Mouse (Mus musculus): ENCODE measurements at regions not wholly inside any gene's neighbourhood (a gene's known extent, or its start where the extent isn't known, plus 50 kb on each side); places are given as distances from the start of the nearest gene placed in this dataset.

DNA sequence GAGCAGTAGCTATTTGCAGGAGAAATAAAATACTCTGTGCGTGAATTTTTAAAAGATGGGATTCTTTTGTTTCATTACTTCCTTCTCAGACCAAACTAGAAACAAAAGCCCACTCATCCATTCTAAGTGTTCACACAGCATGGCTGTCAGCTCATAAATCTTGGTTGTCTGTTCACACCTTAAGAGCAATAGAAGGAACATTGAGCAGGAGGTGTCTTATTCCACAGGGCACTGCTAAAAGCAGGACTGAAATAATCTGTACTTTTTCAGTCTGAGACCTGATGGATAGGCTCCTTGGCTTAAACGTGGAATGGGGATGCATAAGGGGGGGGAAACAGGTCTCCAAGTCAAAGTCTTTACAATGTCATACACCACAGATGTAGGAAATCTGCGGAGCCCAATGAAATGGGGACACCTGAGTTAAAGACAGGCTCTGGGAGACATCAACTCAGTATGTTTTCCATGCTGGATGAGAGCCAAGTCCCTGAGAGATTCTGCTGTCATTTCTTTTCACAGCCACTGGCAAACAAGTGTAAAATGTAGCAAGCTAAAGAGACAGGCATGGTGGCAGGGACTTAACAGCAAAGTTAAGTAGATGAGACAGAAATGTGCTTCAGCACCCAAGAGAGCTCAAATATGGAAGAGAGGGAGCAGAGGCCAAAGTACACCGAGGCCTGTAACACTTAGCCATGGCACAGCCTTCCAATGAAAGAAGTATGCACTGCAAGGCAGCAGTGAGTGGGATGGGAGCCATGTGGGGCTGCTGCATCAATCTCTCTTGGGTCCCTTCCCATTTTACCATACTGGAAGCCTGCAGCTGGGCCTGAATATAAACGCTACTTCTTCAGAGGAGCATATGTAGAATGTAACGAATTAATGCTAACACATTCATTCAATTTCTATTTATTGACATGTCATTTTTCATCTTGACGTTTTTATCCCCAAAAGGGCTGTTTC, 2492.0 kb upstream of the Gm7489 start:
- no peak for DNase-seq (ENCODE audit: low read depth)

DNA sequence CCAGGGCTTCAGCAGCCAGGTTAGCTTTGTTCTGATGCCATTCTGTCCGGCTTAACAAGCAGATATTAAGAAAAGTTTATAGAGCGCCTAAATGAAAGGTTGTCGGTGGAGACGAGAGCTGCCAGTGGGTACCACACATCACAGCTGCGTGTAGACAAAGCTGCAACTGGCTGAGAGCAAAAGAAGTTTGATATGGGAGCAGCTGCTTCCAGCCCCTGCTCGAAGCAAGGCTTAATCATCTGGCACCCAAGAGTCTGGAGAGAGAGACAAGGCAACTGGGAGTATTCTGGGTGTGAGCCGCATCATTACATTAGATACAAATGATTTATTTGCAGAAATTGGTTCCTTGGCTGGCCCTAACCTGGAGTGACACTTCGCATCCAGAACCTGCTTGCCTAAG, 2488.7 kb upstream of the Gm7489 start:
- DNase-seq (ENCODE audit: low read depth): no peak

DNA sequence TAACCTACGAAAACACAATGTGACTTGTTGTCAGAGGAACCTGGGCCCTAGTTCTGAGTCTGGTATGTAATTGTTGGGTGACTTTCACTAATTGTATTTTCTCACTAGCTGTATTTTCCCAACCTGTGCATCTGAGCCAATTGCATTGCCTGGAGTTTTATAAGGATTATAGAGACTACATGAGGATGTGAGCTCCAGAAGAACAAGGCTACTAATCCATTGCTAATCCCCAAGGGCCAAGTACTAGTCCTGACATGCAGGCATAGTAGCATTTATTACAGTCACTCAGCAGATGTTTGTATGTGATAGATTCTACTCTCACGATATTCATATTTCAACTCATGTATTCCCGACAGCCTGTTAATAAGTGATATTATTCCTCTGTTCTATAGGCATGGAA, 2481.1 kb upstream of the Gm7489 start:
- DNase-seq (ENCODE audit: low read depth): peak; percentile 68

DNA sequence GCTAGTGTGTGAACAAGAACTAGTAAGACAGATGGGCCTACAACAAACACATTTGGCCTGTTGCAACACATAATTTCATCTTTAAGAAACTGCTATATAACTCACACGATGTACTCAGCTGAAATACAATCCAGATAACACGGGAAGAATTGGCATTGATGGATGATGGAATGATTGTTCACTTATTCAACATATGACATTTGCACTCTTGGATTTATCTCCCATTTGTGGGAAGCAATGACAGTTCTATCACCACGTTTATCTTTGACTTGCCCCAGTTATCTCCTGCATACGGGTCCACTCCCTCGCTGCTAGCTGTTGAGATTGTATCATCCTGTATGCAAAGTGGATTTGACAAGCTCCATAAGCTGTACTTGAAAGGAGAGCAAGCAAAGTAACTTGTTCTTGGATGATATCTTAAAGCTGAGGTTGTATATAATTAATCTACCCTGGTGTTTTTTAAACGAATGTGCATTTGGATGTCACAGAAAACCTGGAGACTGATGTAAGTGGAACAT, 2474.9 kb upstream of the Gm7489 start:
- DNase-seq (ENCODE audit: low read depth): no peak

DNA sequence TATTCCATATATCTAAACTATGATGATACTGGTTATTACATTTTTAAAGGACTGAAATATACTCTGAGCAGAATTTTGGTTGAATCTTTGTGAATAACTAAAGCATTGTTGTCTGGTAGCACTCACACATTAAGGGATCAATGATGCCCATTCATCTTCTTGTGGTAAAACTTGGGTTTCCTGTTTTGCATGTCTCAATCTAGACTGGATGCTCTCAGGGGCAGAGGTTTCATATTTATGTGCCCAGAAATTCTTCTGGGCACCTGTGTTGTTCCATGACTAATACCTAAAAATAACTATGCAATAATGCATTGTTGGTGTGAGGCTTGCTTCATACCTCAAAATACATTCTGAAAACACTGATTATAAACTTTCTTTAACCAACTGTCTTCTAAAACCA, 2472.7 kb upstream of the Gm7489 start:
- DNase-seq (ENCODE audit: low read depth): no peak

DNA sequence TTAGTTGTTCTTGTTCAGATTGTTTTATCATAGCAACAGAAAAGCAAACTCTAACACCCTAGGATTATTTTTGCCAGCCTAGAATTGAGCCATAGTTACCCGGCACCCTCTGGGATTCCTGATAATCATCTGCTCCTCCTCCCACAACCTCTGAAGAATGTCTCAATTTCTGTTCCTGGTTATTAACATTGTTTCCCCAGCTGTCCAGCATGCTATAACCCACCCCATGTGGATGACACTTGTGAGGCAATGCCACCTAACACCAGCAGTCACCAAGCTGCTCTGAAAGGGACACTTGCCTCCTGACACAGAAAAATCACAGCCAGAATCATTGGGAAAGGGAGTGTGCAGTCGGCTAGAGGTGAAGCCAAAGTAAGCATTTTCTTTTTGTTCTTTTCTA, 2442.1 kb upstream of the Gm7489 start:
- peak; percentile 56 for DNase-seq (ENCODE audit: low read depth)

DNA sequence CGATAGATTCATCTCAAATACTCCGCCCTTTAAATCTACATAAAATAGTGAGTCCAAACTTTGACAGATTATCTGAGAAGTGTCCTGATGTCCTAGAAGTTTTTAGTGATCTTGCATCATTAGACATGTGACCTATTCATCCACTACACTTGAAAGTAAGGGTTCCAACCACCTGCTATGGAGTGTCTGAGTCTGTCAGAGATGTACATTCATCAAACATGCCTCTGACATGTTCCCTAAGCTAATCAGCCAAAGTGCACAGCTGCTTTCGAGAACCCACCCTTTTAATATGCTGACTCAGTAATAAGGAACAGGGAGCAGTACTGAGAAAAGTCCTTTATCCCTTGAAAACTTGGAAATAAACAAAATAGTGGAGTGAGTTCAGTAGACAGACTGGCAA, 2414.8 kb upstream of the Gm7489 start:
- DNase-seq (ENCODE audit: low read depth): no peak

DNA sequence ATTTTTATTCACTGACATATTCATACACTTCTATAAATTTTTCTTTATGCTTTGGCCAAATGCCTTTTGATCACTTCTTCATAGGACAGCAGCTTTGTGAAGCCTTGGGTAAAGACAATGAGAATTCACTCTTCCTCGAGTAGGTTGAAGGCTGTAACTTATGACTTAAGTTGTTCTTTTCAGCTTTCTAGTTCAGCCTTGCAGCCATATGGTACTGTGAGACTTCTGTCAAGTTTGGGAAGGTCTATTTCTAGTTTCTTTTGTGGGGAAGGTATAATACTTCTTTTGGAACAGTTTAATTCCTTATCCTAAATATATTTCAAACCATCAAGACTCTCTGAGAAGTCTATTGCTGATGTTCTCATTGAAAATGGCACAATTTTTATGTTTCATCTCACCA, 2413.6 kb upstream of the Gm7489 start:
- DNase-seq (ENCODE audit: low read depth): no peak

DNA sequence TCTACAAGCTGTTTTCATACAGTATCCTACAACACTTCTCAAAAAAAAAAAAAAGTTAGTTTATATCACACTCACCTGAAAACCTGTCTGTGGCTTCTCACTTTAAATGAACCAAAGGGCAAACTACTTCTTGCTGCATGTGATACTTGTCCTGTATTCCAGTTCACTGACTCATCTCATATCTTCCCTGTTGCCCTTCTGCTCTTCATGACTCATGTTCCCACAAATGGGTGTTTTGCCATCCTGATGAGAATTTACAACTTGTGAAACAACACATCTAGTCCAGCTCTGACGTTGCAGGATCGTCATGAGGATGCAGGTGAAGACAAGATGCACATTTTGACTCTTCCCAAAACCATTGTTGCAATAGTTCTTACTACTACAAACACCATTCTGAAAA, 2412.7 kb upstream of the Gm7489 start:
- DNase-seq (ENCODE audit: low read depth): no peak

DNA sequence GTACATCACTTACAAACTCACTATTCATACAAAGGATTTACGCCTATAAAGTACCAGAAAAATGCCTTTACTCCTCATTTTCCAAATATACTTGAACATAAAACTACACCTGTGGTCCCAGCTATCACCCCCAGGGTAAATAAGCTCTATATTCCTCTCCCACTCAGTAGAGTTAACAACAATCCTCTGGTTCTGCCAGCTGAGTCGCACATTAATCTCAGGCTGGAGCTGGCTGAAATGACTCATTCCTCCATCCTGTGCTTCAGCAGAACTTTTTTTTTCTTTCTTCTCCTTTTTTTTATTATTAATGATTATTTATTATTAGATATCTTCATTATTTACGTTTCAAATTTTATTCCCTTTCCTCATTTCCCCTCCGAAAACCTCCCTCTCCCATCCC, 2402.8 kb upstream of the Gm7489 start:
- DNase-seq (ENCODE audit: low read depth): no peak

DNA sequence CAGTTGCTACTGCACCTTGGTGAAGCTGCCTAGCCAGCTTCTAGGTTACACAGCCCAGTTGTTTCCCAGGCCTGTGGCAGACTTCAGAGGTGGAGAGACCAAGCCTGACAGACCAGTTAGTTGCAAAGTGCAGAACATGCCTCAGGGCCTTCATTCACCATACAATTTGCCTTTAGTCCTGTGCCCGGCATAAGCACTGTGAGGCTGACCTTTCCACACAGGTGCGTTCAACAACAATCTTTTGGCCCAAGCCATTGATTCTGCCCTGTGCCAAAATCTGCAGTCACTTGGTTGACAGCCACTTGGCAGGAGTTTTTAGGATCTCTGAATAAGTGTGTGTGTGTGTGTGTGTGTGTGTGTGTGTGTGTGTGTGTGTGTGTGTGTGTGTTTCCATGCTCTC, 2400.5 kb upstream of the Gm7489 start:
- peak; percentile 96 for DNase-seq (ENCODE audit: low read depth)

DNA sequence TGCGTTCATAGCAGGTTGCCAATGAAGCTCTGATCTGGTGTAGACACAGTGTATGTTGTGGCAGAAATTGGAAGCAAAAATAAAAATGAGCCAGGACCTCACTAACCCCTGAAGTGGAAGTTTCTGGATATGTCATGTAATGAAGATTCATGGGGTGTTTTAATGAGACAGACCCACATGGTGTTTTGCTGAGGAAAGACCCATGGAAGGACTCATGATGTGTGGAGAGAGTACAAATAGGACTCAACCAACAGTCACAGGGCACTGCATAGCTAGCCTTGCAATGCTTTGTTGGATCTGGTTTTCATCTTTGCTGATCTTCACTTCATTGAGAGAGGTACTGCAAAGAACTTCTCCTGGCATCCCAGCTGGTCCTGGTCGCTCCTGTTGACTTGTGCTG, 2399.2 kb upstream of the Gm7489 start:
- no peak for DNase-seq (ENCODE audit: low read depth)

DNA sequence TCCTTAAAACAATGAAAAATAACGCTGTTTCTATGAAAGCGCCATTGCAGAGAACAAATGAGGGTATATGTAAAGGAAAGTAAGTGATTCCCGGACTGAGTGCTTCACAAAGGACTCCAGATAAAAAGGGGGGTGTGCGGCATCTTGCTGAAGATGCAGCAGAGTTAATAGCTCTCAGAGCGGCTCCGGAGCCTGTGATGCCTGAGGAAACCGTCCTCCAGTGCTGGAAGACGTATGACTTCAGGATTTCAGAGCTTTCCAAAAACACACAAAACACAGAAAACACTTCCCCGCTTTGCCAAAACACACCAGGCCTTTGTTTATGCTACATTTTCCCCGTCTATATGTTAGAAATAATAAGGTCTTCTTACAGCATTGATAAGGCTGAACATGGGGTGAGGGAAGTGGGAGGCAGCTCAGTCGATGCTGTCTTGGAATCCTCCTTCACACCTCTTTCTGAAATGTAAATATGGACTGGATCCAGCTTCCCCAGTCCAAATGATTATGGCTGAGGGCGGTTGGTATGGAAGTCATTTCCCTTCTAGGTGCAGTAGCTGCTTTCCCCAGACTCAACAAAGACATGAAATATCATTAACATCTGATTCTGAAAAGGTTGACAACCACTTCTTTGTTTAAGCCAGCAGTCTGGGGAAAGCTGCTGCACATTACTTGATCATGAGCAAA, 2382.5 kb upstream of the Gm7489 start:
- no peak for DNase-seq (ENCODE audit: low read depth)

DNA sequence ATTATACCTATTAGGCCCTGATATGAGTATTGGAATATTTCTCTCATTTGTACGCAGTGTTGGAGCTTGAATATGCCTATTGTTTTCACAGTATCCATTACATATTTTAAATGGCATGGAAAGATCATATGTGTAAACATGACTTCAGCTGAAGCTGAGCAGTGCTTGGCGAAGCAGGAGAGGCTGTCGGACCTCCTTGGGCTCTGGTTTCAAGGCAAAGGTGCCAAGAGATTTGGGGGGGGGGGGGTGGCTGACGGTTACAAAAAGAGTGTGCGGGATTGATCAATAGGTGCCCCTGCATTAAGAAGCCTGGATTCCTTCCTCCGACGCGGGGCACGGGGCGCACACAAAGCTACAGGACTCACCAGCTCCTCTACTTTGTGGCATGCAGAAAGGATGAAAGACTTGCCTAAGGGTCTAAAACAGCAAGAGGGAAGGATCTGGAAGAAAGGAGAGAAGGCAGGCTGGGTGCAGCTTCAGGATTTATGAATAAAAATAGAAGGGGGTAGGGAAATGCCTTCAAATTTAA, 2381.9 kb upstream of the Gm7489 start:
- no peak for DNase-seq (ENCODE audit: low read depth)

DNA sequence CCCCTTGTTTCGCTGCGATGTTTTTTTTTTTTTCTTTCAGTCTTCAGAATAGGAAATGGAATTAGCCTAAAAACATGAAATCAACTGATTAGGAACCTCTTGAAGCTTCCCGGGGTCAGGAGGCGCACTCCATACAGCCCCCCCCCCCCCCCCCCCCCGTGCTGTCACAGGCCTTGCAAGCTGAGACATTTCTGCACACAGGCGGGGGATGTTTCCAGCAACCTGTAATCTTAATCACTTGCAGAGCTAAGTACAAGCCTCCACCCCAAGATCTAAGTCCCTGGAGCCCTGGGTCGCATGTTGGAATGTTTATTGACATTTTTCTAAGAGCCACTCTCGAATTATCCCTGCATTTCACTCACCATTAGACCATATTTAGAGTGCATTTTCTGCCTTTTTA, 2381.4 kb upstream of the Gm7489 start:
- DNase-seq (ENCODE audit: low read depth): no peak

DNA sequence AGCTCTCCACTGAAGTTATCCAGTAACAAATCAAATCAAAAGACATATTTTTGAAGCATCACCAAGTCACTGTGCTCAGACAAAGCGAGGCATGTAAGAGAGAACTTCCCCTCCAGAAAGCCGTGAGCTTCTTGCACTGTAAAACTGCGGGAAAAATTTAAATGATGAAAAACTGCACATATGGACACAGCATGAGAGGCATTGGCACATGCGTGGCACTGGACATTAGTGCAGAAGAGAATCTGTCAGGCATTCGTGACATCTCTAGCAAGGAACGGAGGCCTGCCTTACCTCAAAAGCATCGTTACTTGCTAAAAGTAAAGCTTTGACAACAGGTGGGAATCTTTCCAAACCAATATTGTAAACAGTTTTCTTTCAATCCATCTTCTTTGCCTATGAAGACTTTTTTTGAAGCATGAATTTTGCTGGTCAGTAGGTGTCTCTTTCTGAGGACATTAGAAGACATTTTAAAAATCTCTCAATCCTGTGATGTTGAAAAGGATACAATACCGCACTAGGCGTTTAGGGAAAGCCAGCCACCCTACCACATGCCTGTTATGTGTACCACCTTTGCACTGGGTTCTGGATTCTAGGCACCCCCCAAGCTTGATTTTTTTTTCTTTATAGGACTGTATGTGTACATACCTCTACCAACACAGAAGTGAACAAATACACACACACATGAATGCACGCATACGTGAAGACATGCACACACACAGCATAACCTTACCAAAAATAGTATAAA, 2380.5 kb upstream of the Gm7489 start:
- no peak for DNase-seq (ENCODE audit: low read depth)

DNA sequence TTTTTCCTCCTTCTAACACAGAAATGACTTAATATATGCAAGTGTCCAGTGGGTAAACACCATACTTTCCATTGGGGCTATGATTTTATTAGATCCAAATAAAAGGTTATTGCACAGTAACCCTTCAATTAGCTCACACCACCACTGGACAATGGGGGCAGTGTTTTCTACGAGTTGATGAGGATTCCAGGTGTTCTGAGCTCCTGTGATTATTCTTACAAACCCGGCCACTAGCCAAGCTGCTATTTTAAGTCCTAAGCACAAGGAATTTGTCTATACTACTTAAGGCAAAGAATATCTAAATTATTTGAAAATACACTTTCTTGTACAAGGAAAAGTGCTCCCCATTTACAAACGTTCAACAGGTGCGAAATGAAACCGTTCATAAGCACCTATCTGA, 2379.9 kb upstream of the Gm7489 start:
- DNase-seq (ENCODE audit: low read depth): no peak

DNA sequence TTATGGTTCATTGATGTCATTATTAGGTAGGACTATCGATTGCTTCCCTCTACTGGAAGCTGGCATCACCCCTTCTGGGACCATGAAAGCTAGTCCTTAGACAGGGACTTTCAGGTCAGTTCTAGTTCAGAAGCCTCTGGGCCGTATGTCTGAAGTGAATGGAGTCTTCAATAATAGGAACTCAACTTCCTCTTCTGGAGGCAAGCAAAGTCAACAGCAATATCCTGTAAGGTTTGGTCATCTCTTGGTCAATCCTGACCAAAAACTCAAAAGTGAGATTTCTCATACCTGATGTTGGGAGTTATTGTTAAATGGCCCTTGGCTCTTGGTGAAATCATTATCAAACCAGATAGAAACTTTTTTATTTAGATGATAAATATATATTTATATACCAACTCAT, 2377.6 kb upstream of the Gm7489 start:
- no peak for DNase-seq (ENCODE audit: low read depth)

DNA sequence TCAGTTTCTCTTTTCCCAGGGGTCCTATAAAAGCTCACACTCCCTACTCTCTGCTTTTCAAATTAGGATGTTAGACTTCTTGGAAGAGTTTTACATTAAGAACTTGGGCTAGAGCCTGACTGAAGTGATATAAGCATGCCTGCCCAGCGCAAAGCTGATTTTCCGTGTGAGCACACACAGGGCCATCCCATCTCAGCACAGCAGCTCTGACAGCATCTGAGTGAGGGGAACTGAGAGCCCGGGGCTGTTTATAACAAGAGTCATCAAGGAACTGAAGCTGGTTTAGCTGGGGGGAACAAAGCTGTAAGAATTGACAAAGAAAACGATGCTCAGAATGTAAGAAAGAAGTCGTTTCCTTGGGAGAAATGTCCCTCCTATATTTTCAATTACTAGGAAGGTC, 2373.4 kb upstream of the Gm7489 start:
- no peak for DNase-seq (ENCODE audit: low read depth)

DNA sequence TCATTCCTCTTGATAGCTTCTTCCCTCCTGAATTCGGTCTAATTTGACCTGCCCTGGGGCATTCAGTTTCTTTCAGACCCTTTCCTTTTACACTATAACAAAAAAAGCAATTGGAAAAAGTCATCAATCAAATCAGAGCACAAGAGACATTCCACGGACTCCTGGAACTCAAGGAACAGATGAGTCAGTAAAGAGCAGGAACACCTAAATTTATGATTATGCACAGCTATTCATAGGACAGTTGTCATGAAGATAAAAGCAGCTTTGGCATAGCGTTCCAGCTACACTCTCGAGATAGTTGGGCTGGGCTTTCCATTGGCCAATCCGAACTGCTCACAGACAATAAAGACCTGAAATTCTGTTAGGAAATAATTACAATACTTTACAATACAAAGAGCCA, 2348.4 kb upstream of the Gm7489 start:
- DNase-seq (ENCODE audit: low read depth): no peak

DNA sequence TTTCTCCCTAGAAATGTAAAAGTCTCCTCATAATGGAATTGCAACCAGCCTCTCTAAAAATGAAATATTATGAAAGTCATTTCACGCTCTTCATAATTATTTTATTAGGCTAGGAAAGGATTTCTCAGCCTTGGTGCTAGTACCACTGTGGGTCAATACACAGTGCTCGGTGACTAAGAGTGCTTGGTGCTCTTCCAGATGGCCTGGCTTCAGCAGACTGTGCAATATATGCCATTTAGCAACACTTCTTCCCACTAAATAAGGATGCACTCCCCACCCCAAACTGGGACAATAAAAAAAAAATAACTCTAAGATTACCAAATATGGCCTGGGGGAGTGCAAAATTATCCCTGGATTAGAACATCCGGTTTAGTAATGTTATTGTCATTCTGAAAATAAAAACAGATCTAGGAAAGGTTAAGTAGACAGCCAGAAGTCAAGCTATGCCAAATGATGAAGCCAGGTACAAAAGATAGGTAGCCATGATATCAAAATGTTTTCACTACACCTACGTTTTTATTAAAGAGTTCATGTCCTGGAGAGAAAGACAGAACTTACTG, 2333.4 kb upstream of the Gm7489 start:
- peak; percentile 96 for DNase-seq (ENCODE audit: low read depth)

DNA sequence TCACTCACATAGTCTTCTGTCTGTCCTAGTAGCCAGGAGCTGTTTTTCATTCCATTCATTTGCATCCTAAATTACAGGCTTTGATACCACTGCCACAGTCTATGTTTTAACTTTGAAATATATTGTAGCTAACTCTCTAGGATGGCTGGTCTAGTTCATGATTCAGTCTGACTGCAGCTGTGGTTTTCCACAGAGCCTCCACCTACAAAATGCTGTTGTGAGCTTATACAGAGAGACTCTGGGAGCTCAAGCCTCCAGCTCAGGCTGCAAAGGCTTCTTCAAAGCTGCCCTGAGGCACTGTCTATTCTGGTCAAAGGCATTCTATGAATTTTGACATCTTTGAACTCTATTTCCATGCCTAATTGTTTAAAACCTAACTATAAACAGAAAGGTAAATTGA, 2326.5 kb upstream of the Gm7489 start:
- DNase-seq (ENCODE audit: low read depth): no peak

All from gonadal fat pad, adult 2 months (tissue).